Mouse (Mus musculus): ENCODE results near the gene Klf7.

DNA sequence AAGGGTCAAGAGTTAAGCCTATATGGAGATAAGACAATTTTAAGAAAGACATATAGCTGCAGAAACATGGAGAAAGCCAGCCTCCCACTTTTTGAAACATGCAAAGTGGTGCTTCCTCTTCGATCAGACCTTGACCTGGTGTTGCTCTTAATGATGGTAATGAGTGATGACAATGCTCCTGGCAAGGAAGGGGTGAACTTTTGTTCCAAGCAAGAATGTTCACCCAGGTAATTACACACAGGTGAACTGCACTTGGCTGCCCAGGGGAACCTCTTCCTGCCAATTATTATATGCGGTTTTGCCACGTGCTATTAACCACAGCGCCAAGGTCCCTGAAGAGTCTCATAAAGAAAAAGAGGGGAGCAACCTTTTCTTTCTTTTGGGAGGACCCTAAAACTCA lies 36.7 kb downstream of the Klf7 start:
- no peak for TF ChIP-seq POLR2A (IDR thresholded peaks at IDR 0.05; ENCODE audit: insufficient read length, low read depth)
- no peak for TF ChIP-seq USF1 (IDR thresholded peaks at IDR 0.05; ENCODE audit: low read depth)
- no peak for TF ChIP-seq MYOD1 (IDR thresholded peaks at IDR 0.05; ENCODE audit: control insufficient read depth in 1 of 3, insufficient read length in 2 of 3, low read depth in 2 of 3)
- no peak for TF ChIP-seq MAX (IDR thresholded peaks at IDR 0.05; ENCODE audit: low read depth)
- no peak for TF ChIP-seq MYOG (IDR thresholded peaks at IDR 0.05; ENCODE audit: control insufficient read depth in 1 of 3, insufficient read depth in 1 of 3, insufficient read length in 2 of 3, low read depth in 2 of 3)
